Mouse (Mus musculus) skeletal muscle tissue, adult 2 months (tissue): ENCODE measurements around the gene Aloxe3.

Source experiments
- DNase-seq: peaks from one replicate; pipeline ENCODE4 v3.0.0-alpha.2; 2012; ENCODE audit warnings: low read depth, low spot score

The Aloxe3 gene

DNA sequence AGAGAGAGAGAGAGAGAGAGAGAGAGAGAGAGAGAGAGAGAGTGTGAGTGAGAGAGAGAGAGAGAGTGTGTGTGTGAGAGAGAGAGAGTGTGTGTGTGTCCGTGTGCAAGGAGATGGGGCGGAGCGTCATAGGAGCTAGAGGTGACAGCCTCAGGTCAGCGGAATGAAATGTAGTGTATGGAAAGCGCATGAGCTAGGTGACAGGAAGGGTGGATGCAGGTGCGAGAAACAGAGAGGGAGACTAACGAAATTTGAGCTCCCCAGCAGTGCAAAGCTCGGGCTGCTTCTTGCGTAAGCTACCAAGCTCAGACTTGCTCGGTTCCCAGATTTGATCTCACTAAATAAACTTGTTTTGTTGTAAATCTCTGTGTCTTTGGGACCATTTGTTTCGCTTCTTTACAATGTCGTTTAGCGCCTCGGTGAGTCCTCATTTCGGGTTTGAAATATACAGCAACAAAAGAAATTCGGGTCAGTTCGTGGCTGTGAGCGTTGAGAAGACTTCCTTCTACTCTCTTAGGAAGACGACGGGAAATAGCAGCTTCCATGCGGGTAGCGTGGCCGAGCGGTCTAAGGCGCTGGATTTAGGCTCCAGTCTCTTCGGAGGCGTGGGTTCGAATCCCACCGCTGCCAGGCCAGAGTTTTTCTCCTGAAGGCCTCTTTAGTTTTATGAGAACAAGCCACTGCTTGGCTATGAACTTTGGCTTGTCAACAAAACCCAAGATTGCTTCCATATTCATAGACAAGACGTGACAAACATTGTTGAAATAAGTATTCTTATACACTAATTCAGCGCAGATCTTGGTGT is 1.8 kb upstream of the Aloxe3 start:
- DNase-seq = peak; percentile 92

- peak; percentile 77 for DNase-seq
These were observed 1.2 kb upstream of the Aloxe3 start for GRCm38 (mm10) chr11:69124498-69124847.

GRCm38 (mm10) chr11:69125041-69125851 is 450 bp upstream of the Aloxe3 start:
- peak; percentile 94 for DNase-seq

GRCm38 (mm10) chr11:69125919-69126705 is 416 bp downstream of the Aloxe3 start:
- no peak for DNase-seq

GRCm38 (mm10) chr11:69126706-69127095 is 1.0 kb downstream of the Aloxe3 start:
- DNase-seq = no peak

GRCm38 (mm10) chr11:69128426-69129122 is 2.9 kb downstream of the Aloxe3 start:
- DNase-seq = no peak

- DNase-seq = no peak
These were observed 7.8 kb downstream of the Aloxe3 start for GRCm38 (mm10) chr11:69133566-69133922.

GRCm38 (mm10) chr11:69133923-69134621 is 8.4 kb downstream of the Aloxe3 start:
- no peak for DNase-seq

- no peak for DNase-seq
These were observed 8.9 kb downstream of the Aloxe3 start for GRCm38 (mm10) chr11:69134622-69134968.

- DNase-seq = no peak
These were observed 9.7 kb downstream of the Aloxe3 start for GRCm38 (mm10) chr11:69135361-69135760.

DNA sequence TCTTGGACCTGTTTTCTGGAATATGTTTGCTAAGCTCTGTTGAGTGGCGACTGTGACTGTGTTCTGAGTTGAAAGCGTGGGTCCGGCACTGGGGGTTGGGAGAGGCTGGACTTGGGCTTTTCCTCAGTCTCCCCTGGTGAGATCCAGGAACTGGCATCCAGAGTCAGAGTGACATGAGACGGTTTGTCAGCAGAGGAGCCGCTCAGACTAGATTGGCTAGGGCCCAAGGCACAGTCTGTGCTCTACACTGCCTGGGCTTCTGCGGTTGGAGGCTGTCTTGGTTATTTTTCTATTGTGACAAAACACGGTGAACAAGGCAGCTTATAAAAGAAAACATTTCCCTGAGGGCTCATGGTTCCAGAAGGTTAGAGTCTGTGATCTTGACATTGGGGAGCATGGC is 21.9 kb downstream of the Aloxe3 start:
- DNase-seq = peak; percentile 30

DNA sequence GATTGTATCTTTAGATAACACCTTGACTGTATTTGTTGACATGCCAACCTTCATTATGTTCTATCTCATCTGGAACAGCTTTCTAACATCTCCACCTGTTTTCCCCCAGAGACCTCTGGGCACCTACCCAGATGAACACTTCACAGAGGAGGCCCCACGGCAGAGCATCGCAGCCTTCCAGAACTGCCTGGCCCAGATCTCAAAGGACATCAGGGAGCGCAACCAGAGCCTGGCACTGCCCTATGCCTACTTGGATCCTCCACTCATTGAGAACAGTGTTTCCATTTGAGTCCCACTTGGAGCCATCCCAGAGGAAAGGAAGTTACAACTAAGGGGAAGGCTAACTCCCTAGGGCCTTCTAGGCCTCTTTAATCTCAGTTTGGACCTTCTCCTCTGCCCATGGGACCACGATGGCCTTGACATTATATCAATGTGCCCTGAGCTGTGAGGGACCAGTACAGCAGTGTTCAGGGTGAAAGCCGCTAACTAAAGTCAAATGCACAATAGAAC is 22.8 kb downstream of the Aloxe3 start:
- no peak for DNase-seq

DNA sequence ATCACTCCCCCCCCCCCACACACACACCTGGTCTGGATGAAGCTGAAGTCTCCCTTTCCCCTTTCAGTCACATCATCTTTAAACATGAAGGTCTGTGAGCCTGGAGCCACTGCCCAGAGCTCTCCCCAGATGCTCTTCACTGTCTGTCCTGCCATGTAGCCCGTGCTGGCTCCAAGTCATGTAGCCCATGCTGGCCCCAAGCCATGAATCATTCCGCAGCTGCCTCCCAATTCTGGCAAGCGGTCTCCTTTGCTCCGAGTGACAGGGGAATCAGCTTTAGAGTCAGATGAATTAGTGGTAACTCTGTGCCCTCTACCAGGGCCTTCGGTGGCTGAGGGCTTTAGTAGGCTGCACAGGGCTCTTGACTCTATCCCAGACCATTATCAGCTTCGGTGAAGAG is 24.0 kb downstream of the Aloxe3 start:
- no peak for DNase-seq

DNA sequence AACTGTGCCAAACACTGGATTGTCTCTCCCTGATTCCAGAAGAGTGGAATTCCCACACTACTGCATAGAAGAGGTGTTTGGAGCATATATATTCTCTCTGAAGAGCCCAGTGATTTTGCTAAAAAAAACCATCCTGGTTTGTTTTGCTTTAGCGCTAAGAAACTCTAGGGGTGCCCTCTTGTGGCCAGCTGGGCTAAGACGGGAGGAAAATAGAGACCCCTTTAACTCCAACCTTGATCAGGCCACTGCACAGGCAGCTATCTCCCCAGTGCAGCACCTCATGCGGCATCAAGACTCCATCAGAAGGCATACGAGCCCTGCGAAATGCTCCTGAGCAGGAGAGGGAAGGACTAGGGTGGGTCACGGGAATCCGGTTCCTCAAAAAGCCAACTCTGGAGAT is 24.7 kb downstream of the Aloxe3 start:
- no peak for DNase-seq

- no peak for DNase-seq
These were observed 25.3 kb downstream of the Aloxe3 start for GRCm38 (mm10) chr11:69151004-69151403.

DNA sequence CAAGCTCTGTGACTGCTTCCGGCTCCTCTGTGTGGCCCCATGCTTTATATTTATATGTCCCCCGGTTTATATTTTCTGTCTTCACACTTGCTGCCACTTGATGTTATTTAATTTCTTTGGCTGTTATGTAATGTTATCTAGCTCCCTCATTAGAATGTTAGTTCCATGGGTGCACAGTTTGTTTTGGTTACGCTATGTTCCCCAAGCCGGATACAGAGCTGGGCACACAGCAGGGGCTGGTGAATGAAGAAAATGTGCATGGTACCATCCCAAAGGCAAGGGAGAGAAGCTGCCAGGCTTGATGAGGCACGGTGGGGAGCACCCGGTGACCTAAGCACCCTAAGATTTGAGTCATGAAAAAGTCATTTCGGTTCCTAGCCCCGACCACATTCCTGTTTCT is 28.1 kb downstream of the Aloxe3 start:
- no peak for DNase-seq

- DNase-seq = no peak
These were observed 29.7 kb downstream of the Aloxe3 start for GRCm38 (mm10) chr11:69155351-69155750.

- no peak for DNase-seq
These were observed 31.1 kb downstream of the Aloxe3 start, which contains the start of gene Alox12b for GRCm38 (mm10) chr11:69156800-69157199. Gene Alox12b, plus strand, starts transcription at chr11:69156989.

DNA sequence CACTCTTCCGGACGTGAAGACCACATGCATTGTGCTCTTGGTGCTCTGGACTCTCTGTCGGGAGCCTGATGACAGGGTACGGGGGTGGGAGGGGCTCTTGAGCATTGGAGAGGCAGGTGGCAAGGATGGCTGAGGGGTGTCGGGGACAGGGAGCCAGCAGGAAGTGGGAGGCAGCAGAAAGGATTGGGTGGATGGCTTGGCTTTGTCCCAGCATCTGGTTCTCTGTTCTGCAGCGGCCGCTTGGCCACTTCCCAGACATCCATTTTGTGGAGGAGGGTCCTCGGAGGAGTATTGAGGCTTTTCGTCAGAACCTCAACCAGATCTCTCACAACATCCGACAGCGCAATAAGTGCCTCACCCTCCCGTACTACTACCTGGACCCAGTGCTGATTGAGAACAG is 43.6 kb downstream of the Aloxe3 start:
- DNase-seq = no peak

DNA sequence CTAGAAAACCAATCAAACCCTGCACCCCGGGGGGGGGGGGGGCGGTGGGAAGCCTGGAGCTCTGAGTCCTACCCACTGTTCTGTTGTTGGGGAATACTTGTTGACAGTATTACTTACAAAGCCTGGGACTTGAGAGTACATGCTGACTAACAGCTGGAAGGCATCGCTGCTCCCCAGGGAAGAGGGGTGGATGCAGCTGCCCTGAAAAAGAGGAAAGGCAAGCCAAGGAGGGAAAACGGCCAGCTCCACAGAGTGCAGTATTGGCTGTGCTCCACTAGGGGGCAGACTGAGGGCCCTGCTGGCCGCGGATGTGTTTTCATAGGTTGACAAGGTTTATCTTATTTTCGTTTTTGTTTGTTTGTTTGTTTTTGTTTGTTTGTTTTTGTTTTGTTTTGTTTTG is 45.9 kb downstream of the Aloxe3 start:
- DNase-seq = peak; percentile 90

GRCm38 (mm10) chr11:69172606-69173005 is 46.9 kb downstream of the Aloxe3 start:
- DNase-seq = no peak
